Mouse (Mus musculus) brain, embryonic 14.5 days (tissue): ENCODE measurements around the gene Cnp.

Experiments used
- CTCF ChIP-seq: fragments of 200-500 bp; IDR thresholded peaks from 2 replicates; pipeline ENCODE4 v1.5.1; 2012; ENCODE audit warnings: inconsistent platforms, mild to moderate bottlenecking, moderate library complexity, borderline replicate concordance; ENCODE audit not compliant: insufficient read depth, insufficient read length; ENCODE audit errors: extremely low read depth
- POLR2A ChIP-seq: fragments of 200-500 bp; IDR thresholded peaks from 2 replicates; pipeline ENCODE4 v1.6.1; 2012; ENCODE audit warnings: mild to moderate bottlenecking, inconsistent platforms, borderline replicate concordance; ENCODE audit not compliant: poor library complexity, insufficient read depth, insufficient read length, severe bottlenecking; ENCODE audit errors: extremely low read depth

DNA sequence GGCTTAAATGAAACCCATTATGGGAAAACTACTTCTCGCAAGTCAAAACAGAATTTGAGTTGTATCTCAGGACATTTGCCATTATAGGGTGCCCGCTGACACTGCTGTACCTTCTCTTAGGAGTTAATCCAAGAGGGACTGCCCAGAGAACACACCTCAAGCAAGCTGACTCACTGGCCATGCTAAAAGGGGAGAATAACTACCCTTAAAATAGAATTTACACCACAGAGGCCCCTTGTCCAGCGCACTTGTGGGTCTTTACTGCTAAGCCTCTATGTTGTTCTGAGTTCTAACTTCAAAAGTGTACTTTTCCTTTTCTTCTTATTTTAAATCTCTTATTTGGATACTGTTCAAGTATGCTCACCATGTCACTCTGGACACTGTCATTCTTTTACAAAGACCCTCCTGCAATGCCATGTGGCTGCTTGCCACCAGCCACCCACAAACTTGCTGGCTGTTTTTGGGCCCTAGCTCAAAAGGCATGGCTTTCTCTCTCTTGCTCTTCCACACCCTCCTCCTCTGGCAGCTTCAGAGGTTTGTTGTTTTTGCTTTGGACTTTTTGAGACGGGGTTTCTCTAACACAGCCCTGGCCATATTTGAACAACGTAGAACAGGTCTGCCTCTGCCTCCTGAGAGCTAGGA is 34.8 kb downstream of the Cnp start:
- TF ChIP-seq POLR2A, result no peak
- TF ChIP-seq CTCF, result no peak
